Mouse (Mus musculus) thymus, adult 2 months (tissue): ENCODE data around the gene Tbx15. TPM values are rescaled to one million over a fixed set of nuclear protein-coding genes. Genes with fewer than 3 reads are reported as not detected.
"Not testable (repeated sequence)": the region's sequence is repeated elsewhere in the genome, so short reads cannot be mapped to it uniquely, and the experiment has no call there.

Experiments
- DNase-seq: peaks from one replicate; pipeline ENCODE4 v3.0.0; 2021
- H3K27ac ChIP-seq: fragments of 200-500 bp; 2 replicates; pipeline ENCODE4 v1.5.1; 2012; ENCODE audit warnings: low read length, control low read depth; ENCODE audit not compliant: control insufficient read depth, insufficient read depth
- H3K27me3 ChIP-seq: fragments of 200-500 bp; 2 replicates; pipeline ENCODE4 v1.6.1; 2012; ENCODE audit warnings: mild to moderate bottlenecking, low read length, moderate library complexity, mixed read lengths; ENCODE audit not compliant: control insufficient read depth, insufficient read depth
- H3K36me3 ChIP-seq: fragments of 200-500 bp; 2 replicates; pipeline ENCODE4 v1.6.1; 2012; ENCODE audit warnings: mild to moderate bottlenecking, low read length, moderate library complexity; ENCODE audit not compliant: control insufficient read depth, insufficient read depth
- H3K4me1 ChIP-seq: fragments of 200-500 bp; replicated peaks from 2 replicates; pipeline ENCODE4 v1.6.1; 2012; ENCODE audit warnings: low read length; ENCODE audit not compliant: control insufficient read depth, insufficient read depth
- H3K4me3 ChIP-seq: fragments of 200-500 bp; 2 replicates; pipeline ENCODE4 v1.5.1; 2012; ENCODE audit warnings: mild to moderate bottlenecking, low read length, control low read depth, moderate library complexity; ENCODE audit not compliant: control insufficient read depth, insufficient read depth
- CTCF ChIP-seq: fragments of 200-500 bp; IDR thresholded peaks from 2 replicates; pipeline ENCODE4 v1.5.1; 2012; ENCODE audit warnings: mild to moderate bottlenecking, control low read depth, low read length, moderate library complexity, borderline replicate concordance; ENCODE audit not compliant: control insufficient read depth, poor library complexity, insufficient read depth; ENCODE audit errors: extremely low read depth
- POLR2A ChIP-seq: fragments of 200-500 bp; IDR thresholded peaks from 2 replicates; pipeline ENCODE4 v1.6.1; 2012; ENCODE audit warnings: mild to moderate bottlenecking, low read length, control low read depth, moderate library complexity; ENCODE audit not compliant: control insufficient read depth, poor library complexity, insufficient read depth; ENCODE audit errors: extremely low read depth
- WGBS: fragments of 180-500 bp; shearing (Covaris S2); methylation state at CpG from one replicate; pipeline ENCODE4 v1.1.7; 2018; 5-methylcytosine and 5-hydroxymethylcytosine counted together
- polyA plus RNA-seq: library from polyadenylated mRNA; depleted of rRNA; stranded (reverse); fragments of >200 nt; gene quantifications from 2 replicates; pipeline ENCODE4 v1.2.3, GENCODE M21; 2012

Gene Tbx15
- polyA plus RNA-seq, 1 experiment: 0.34 TPM

- Histone ChIP-seq H3K4me3 (no peak overlapping the region), H3K36me3 (no peaks in the 10 kb centered on the region), H3K27ac (no peak overlapping the region), H3K27me3 (no peaks in the 10 kb centered on the region), H3K4me1 (no peaks in the 10 kb centered on the region)
- no peak for DNase-seq
- TF ChIP-seq CTCF (no peak), POLR2A (no peak)
- WGBS: 87% methylated on average over 2 of the region's 2 CpGs
These were observed 50.7 kb downstream of the Tbx15 start for GRCm38 (mm10) chr3:99290878-99291277.

GRCm38 (mm10) chr3:99291386-99291785 is 51.2 kb downstream of the Tbx15 start:
- Histone ChIP-seq H3K36me3 (no peaks in the 10 kb centered on the region), H3K4me1 (no peaks in the 10 kb centered on the region), H3K27ac (no peak overlapping the region), H3K4me3 (no peak overlapping the region), H3K27me3 (no peaks in the 10 kb centered on the region)
- DNase-seq: no peak
- no peak for TF ChIP-seq CTCF
- no peak for TF ChIP-seq POLR2A

GRCm38 (mm10) chr3:99292531-99292931 is 52.4 kb downstream of the Tbx15 start:
- 68% methylated on average over 3 of the region's 3 CpGs for WGBS
- Histone ChIP-seq H3K36me3 (no peaks in the 10 kb centered on the region), H3K4me3 (no peak overlapping the region), H3K27ac (no peak overlapping the region), H3K4me1 (no peaks in the 10 kb centered on the region), H3K27me3 (no peaks in the 10 kb centered on the region)
- TF ChIP-seq POLR2A: no peak
- DNase-seq: no peak

GRCm38 (mm10) chr3:99294209-99294608 is 54.0 kb downstream of the Tbx15 start:
- H3K4me1 ChIP-seq: not testable (repeated sequence)

GRCm38 (mm10) chr3:99295301-99295700 is 55.1 kb downstream of the Tbx15 start:
- H3K4me3 ChIP-seq: no peak overlapping the region
- no peaks in the 10 kb centered on the region for H3K27me3 ChIP-seq
- no peak overlapping the region for H3K27ac ChIP-seq
- H3K4me1 ChIP-seq: no peaks in the 10 kb centered on the region
- TF ChIP-seq POLR2A (no peak), CTCF (no peak)
- DNase-seq: no peak
- no peaks in the 10 kb centered on the region for H3K36me3 ChIP-seq
- WGBS: 93% methylated on average over 2 of the region's 2 CpGs

More at GRCm38 (mm10) chr3:99294209-99294608, 54.0 kb downstream of the Tbx15 start:
- H3K36me3 ChIP-seq, H3K27me3 ChIP-seq, H3K4me3 ChIP-seq, DNase-seq, H3K27ac ChIP-seq: not testable (repeated sequence)
- 83% methylated on average over 1 of the region's 1 CpGs for whole genome bisulfite sequencing

GRCm38 (mm10) chr3:99296186-99296585 is 56.0 kb downstream of the Tbx15 start:
- no peak for DNase-seq
- 85% methylated on average over 5 of the region's 5 CpGs for WGBS
- Histone ChIP-seq H3K4me3 (no peak overlapping the region), H3K4me1 (no peaks in the 10 kb centered on the region), H3K36me3 (no peaks in the 10 kb centered on the region), H3K27me3 (no peaks in the 10 kb centered on the region), H3K27ac (no peak overlapping the region)
- TF ChIP-seq POLR2A: no peak
- no peak for TF ChIP-seq CTCF

- Histone ChIP-seq H3K36me3 (no peaks in the 10 kb centered on the region), H3K4me3 (no peak overlapping the region), H3K27me3 (no peaks in the 10 kb centered on the region), H3K27ac (no peak overlapping the region), H3K4me1 (no peaks in the 10 kb centered on the region)
- no peak for TF ChIP-seq CTCF
- no peak for TF ChIP-seq POLR2A
- 88% methylated on average over 2 of the region's 2 CpGs for WGBS
- DNase-seq: no peak
These were observed 60.7 kb downstream of the Tbx15 start for GRCm38 (mm10) chr3:99300846-99301245.
